In the genomic region with DNA sequence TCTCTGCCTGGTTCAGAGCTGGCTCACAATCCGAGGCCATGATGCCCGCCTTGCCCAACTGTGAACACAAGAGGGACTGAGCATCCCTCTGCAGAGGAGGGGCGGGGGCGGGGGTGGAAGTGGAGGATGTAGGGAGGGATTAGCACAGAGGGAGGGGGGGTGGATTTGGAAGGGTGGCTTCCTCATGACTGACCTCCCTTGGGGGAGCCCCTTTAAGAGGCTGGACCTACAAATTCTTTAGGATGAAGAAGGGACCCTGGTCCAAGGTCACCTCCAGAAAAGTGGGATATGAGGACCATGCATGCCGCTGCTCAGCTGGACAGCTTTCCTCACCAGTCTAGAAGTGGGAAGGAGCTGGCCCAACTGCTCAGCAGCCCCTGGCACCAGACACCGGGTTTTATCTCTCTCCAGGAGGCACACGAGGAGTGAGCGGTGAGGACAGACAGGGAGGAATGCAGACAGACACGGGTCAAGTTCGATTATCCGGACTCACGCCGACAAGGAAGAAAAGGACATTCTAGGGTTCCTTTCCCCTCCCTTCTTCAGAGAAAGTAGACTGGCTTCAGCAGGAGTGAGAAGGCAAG, we compare ENCODE assay signal across 8 mouse cellular contexts. TPM values are rescaled to one million over a fixed set of nuclear protein-coding genes. Genes with fewer than 3 reads are reported as not detected.
DNase-seq lines count a peak whose midpoint lies in the region; ATAC-seq and TF ChIP-seq lines count a peak whose summit lies in the region.

No protein-coding gene starts in this region.

- no peak for TF ChIP-seq EP300 in stomach, postnatal 0 days (optimal IDR thresholded peaks at IDR 0.05)

- peak overlapping the region; percentile 99 for H3K4me3 ChIP-seq in megakaryocyte, embryonic 14.5 days (replicated peaks)
- H3K4me3 ChIP-seq in forebrain, embryonic 15.5 days: peak overlapping the region; percentile 99
- peak overlapping the region; percentile 77 for H3K4me3 ChIP-seq in liver, embryonic 12.5 days
- peak overlapping the region; percentile 89 for H3K4me3 ChIP-seq in stomach, postnatal 0 days (ENCODE audit: low read depth, low read length)

- H3K4me1 ChIP-seq in megakaryocyte, embryonic 14.5 days: peaks cover 63% of the 10 kb centered on the region
- H3K4me1 ChIP-seq in forebrain, embryonic 15.5 days: peaks cover 62% of the 10 kb centered on the region
- peaks cover 30% of the 10 kb centered on the region for H3K4me1 ChIP-seq in liver, embryonic 12.5 days
- peaks cover 7% of the 10 kb centered on the region; the same call in 1 of the 2 replicates for H3K4me1 ChIP-seq in stomach, postnatal 0 days (replicated peaks; ENCODE audit: control insufficient read depth, insufficient read depth)

- no peaks in the 10 kb centered on the region for H3K9me3 ChIP-seq in megakaryocyte, embryonic 14.5 days
- no peaks in the 10 kb centered on the region for H3K9me3 ChIP-seq in forebrain, embryonic 15.5 days
- H3K9me3 ChIP-seq in liver, embryonic 12.5 days (replicated peaks): no peaks in the 10 kb centered on the region
- no peaks in the 10 kb centered on the region for H3K9me3 ChIP-seq in stomach, postnatal 0 days (ENCODE audit: control insufficient read depth, low read length)

- no peak for ATAC-seq in megakaryocyte, adult 5-6 weeks (ENCODE audit: poor library complexity, severe bottlenecking)
- ATAC-seq in forebrain, embryonic 15.5 days (replicated peaks): no peak
- ATAC-seq in liver, embryonic 12.5 days: no peak
- no peak for ATAC-seq in stomach, postnatal 0 days (ENCODE audit: low FRiP score, low TSS enrichment)

- H3K27ac ChIP-seq in forebrain, embryonic 15.5 days (replicated peaks): peak overlapping the region; percentile 99; the same call in 1 of the 2 replicates
- H3K27ac ChIP-seq in liver, embryonic 12.5 days: no peak overlapping the region
- H3K27ac ChIP-seq in stomach, postnatal 0 days (replicated peaks): no peak overlapping the region

- peak overlapping the region; percentile 94 for H3K4me2 ChIP-seq in forebrain, embryonic 15.5 days (replicated peaks)
- peak overlapping the region; percentile 95 for H3K4me2 ChIP-seq in liver, embryonic 12.5 days
- peak overlapping the region; percentile 91 for H3K4me2 ChIP-seq in stomach, postnatal 0 days (replicated peaks; ENCODE audit: low read depth)

- DNase-seq in adrenal gland, postnatal 14 days: peak; percentile 44
- DNase-seq in adrenal gland, adult 18-20 months (ENCODE audit: low spot score in 2 of 2): no peak
- peak; percentile 30 for DNase-seq in stomach, postnatal 0 days (ENCODE audit: low spot score)
- DNase-seq in spleen, postnatal 10 days (ENCODE audit: low spot score in 2 of 2): no peak

- H3K36me3 ChIP-seq in megakaryocyte, embryonic 14.5 days (replicated peaks; ENCODE audit: low read length): peaks cover 45% of the 10 kb centered on the region
- peaks cover 19% of the 10 kb centered on the region for H3K36me3 ChIP-seq in forebrain, embryonic 15.5 days
- H3K36me3 ChIP-seq in liver, embryonic 12.5 days: peaks cover 39% of the 10 kb centered on the region
- peaks cover 7% of the 10 kb centered on the region; the same call in 1 of the 2 replicates for H3K36me3 ChIP-seq in stomach, postnatal 0 days (ENCODE audit: control insufficient read depth, insufficient read depth, low read length)

- 0 out of 2 replicates have a peak, but pooled peaks have one; percentile 20 for TF ChIP-seq CTCF in stomach, postnatal 0 days (IDR thresholded peaks at IDR 0.05; ENCODE audit: low read depth)

- WGBS in forebrain, embryonic 15.5 days: under 1% methylated on average over 13 of the region's 13 CpGs
- 23% methylated on average over 13 of the region's 13 CpGs for WGBS in liver, embryonic 12.5 days (ENCODE audit: insufficient replicate concordance)
- WGBS in stomach, postnatal 0 days: 11% methylated on average over 13 of the region's 13 CpGs

- peak overlapping the region; percentile 98 for H3K9ac ChIP-seq in forebrain, embryonic 15.5 days (replicated peaks)
- H3K9ac ChIP-seq in liver, embryonic 12.5 days: peak overlapping the region; percentile 86
- H3K9ac ChIP-seq in stomach, postnatal 0 days (ENCODE audit: low read length): peak overlapping the region; percentile 80

- H3K27me3 ChIP-seq in megakaryocyte, embryonic 14.5 days (replicated peaks): no peaks in the 10 kb centered on the region
- H3K27me3 ChIP-seq in forebrain, embryonic 15.5 days: no peaks in the 10 kb centered on the region
- H3K27me3 ChIP-seq in liver, embryonic 12.5 days (replicated peaks): no peaks in the 10 kb centered on the region
- no peaks in the 10 kb centered on the region for H3K27me3 ChIP-seq in stomach, postnatal 0 days (ENCODE audit: control insufficient read depth, insufficient read depth, low read length)

RNA-seq across cellular contexts. Expression of a gene that starts 1.1 kb away (rescaled TPM):
- 23.8 and 30.8 TPM in 2 replicates for total RNA-seq in adrenal gland, postnatal 14 days (2021)
- total RNA-seq in adrenal gland, adult 18-20 months (2021): 10 to 100 TPM; 32.6 to 34.3 TPM
- 33.6 and 37.4 TPM in 2 replicates for polyA plus RNA-seq in megakaryocyte, embryonic 14.5 days (2012; ENCODE audit: insufficient read depth, low replicate concordance)
- total RNA-seq in megakaryocyte, adult 5-6 weeks (2015): 6.0 TPM in 2 replicates
- total RNA-seq in megakaryocyte, adult 5-6 weeks (2017): 6.0 and 6.1 TPM in 2 replicates
- 95.0 and 102 TPM in 2 replicates for polyA plus RNA-seq in forebrain, embryonic 15.5 days (2015; fragmentation: Nextera tagmentation; extraction: Ambion mirVana)
- polyA plus RNA-seq in liver, embryonic 12.5 days (2016; fragmentation: Nextera tagmentation; extraction: Ambion mirVana): 14.7 and 15.2 TPM in 2 replicates
- polyA plus RNA-seq in stomach, postnatal 0 days (2015; fragmentation: Nextera tagmentation; extraction: Ambion mirVana): 13.4 and 14.5 TPM in 2 replicates

RNA-seq across cellular contexts. Expression of a gene that starts 1.2 kb away (rescaled TPM):
- 28.9 and 32.4 TPM in 2 replicates for total RNA-seq in adrenal gland, postnatal 14 days (2021)
- total RNA-seq in adrenal gland, adult 18-20 months (2021): 10 to 100 TPM; 33.9 to 39.0 TPM
- polyA plus RNA-seq in megakaryocyte, embryonic 14.5 days (2012; ENCODE audit: insufficient read depth, low replicate concordance): 18.6 and 47.8 TPM in 2 replicates
- 18.7 and 24.2 TPM in 2 replicates for total RNA-seq in megakaryocyte, adult 5-6 weeks (2015)
- total RNA-seq in megakaryocyte, adult 5-6 weeks (2017): 18.6 and 20.7 TPM in 2 replicates
- 32.2 and 35.4 TPM in 2 replicates for polyA plus RNA-seq in forebrain, embryonic 15.5 days (2015; fragmentation: Nextera tagmentation; extraction: Ambion mirVana)
- polyA plus RNA-seq in liver, embryonic 12.5 days (2016; fragmentation: Nextera tagmentation; extraction: Ambion mirVana): 10.3 and 10.8 TPM in 2 replicates
- polyA plus RNA-seq in stomach, postnatal 0 days (2015; fragmentation: Nextera tagmentation; extraction: Ambion mirVana): 18.2 and 20.2 TPM in 2 replicates

RNA-seq across cellular contexts. Expression of a gene that starts 16.1 kb away (rescaled TPM):
- not detected in 2 replicates for total RNA-seq in adrenal gland, postnatal 14 days (2021)
- total RNA-seq in adrenal gland, adult 18-20 months (2021): not detected
- not detected in 2 replicates for polyA plus RNA-seq in megakaryocyte, embryonic 14.5 days (2012; ENCODE audit: insufficient read depth, low replicate concordance)
- total RNA-seq in megakaryocyte, adult 5-6 weeks (2015): not detected in 2 replicates
- not detected in 2 replicates for total RNA-seq in megakaryocyte, adult 5-6 weeks (2017)
- polyA plus RNA-seq in forebrain, embryonic 15.5 days (2015; fragmentation: Nextera tagmentation; extraction: Ambion mirVana): 0.78 and 1.0 TPM in 2 replicates
- not detected in 2 replicates for polyA plus RNA-seq in liver, embryonic 12.5 days (2016; fragmentation: Nextera tagmentation; extraction: Ambion mirVana)
- 0.80 and 1.0 TPM in 2 replicates for polyA plus RNA-seq in stomach, postnatal 0 days (2015; fragmentation: Nextera tagmentation; extraction: Ambion mirVana)

Comparison
In these comparisons a context has a peak if more than half of its experiments do, and no peak if none do; other contexts are left out.
1. DNase-seq: peak in adrenal gland, postnatal 14 days (single experiment) and stomach, postnatal 0 days (single experiment); none in adrenal gland, adult 18-20 months (0 of 2) and spleen, postnatal 10 days (0 of 2).
2. Peak in every context shown above with its lines, with median percentiles within 50 percentile points of each other: H3K4me3 ChIP-seq, H3K4me2 ChIP-seq and H3K9ac ChIP-seq.